Mouse (Mus musculus): Measurements from ENCODE around the gene Slc50a1.

Slc50a1 gene

DNA sequence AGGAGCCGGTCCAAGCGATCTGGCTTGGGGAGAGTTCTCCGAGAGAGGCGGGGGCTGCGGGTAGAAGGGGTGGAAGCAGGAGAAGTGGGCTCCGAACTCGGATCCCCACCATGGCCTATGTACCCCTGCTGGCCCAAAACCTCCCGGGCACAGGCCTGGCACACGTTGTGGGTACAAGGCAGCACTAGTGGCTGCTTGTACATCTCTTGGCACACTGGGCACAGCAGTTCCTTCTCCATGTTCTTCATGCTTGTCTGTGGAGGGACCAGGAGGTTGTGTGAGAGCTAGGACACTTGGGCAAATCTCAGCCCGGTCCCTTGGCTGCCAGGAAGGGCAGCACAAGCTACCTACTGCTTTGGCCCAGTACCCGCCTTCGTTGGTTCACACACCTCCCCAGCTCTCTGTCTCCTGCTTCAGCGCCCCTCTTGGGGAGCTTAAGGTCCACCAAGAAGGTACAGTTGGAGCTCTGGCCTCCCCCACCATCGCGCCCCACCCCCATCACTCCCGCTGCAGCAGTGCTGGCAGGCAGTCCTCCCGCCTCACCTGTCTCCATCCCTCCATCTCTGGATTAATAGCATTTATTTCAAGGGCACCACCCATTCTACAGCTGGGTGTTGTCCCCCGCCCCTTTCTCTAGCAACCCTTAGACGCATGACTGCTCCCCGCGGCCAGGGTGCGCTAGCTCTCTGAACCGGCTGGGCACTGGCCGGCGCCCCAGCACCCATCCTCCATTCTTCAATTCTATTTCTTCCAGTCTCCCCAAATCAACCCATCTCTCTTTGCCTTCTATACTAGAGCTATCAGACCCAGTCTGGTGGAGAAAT lies 26.0 kb downstream of the Slc50a1 start:
- in situ Hi-C loops (cut with MboI; ENCODE audit: low pct_unique_long_range_greater_than_20kb in 1 of 2, low sequenced_read_pairs in 2 of 2, unreplicated experiment in 1 of 2), result no loop called here

DNA sequence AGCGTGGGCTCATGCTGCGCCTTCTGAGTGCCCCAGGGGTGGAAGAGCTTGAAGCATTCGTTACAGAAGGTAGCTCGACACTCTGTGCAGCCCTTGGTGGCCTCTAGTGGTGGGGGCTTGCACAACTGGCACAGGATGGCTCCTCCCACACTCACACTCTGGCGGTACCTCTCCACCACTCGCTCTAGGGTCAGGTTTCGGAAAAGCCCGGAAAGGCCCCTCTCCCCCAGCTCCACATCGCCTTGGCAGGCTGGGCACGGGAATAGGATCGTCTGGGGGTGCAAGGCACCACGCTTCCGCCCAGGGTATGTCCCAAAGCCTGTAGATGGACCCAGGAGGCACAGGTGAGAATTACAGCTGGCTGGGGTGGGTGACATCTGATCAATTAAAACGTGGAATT lies 26.8 kb downstream of the Slc50a1 start:
- in situ Hi-C loops (cut with MboI; ENCODE audit: low pct_unique_long_range_greater_than_20kb in 1 of 2, low sequenced_read_pairs in 2 of 2, unreplicated experiment in 1 of 2), result no loop called here

DNA sequence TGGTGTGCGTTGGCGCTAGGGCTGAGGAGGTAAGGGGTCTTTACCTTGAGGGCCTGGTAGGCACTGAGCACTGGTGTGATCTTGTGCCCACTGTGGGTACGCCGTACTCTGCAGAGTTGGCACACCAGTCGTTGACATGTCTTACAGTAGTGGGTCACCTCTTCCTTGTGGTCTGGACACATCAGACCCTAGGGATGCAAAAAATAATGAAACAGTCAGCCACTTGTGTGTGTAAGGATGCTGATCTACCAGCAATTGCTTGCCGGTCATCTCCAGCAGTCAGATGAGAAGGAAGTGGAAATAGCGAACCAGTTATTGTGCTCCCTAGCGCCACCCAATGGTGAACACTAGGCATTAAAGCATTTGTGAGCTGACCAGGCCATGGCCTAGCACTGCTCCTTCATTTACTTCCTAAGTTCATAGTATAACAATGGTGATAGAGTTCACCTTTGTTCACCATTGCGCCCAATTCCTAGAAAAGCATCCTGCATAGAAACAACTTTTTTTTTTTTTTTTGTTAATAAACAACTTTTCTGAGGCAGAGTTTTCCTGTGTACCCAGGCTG lies 28.0 kb downstream of the Slc50a1 start:
- in situ Hi-C loops (cut with MboI; ENCODE audit: low pct_unique_long_range_greater_than_20kb in 1 of 2, low sequenced_read_pairs in 2 of 2, unreplicated experiment in 1 of 2), result no loop called here

DNA sequence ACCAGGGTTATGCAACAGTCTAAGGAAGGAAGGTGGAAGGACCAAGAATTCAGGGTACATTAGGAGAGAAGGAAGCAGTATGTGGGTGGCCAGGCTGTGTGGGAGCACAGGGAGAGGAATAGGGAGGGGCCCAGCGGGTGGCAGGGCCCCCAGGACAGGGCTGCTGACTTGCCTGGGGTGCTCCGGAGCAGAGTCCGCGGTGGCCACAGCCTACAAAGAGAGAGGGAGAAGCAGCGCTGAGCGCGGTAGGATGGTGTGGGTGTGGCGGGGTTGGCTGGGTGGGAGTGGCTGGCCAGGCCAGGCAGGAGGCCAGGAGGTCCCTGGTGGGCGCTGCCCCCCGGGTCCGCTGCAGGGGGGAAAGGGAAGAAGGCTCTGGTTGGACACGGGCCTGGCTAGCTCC lies 31.9 kb downstream of the Slc50a1 start:
- in situ Hi-C loops (cut with MboI; ENCODE audit: low pct_unique_long_range_greater_than_20kb in 1 of 2, low sequenced_read_pairs in 2 of 2, unreplicated experiment in 1 of 2), result no loop called here

DNA sequence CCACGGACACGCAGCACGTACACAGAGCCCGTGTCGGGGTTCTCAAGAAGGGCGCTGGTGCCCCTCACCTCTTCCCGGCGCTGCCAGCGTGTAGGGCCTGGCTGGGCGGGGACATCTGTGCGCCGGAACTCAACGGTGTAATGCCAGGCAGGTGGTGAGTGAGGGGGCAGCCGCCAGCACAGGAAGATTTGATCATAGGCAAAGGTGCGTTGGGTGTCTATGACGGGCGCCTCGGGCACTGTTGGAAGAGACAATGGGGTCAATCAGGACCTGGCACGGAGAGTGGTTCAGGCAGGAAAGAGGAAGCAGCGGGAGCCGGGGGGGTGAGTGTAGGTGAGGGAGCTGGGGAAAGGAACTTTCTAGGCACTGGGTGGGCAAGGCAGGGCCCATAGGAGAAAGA lies 32.7 kb downstream of the Slc50a1 start:
- in situ Hi-C loops (cut with MboI; ENCODE audit: low pct_unique_long_range_greater_than_20kb in 1 of 2, low sequenced_read_pairs in 2 of 2, unreplicated experiment in 1 of 2), result no loop called here

DNA sequence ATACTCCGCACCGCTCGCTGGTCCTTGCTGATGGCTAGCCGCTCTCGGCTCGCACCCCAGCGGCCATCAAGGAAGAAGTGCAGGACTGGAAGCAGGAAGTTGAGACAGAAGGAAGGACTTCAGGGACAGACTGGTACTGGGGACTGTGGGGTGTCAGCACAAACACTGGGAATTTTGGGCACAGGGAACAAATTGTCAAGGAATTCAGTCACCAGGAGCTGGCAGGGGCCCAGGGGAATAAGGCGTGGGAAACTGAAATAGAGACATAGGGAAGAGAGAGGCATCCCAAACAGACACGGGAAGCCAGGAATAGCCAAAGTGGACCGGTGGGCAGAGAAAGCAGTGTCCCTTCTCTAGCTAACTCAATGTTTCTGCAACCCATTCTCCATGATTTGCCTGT lies 33.9 kb downstream of the Slc50a1 start:
- in situ Hi-C loops (cut with MboI; ENCODE audit: low pct_unique_long_range_greater_than_20kb in 1 of 2, low sequenced_read_pairs in 2 of 2, unreplicated experiment in 1 of 2), result no loop called here

DNA sequence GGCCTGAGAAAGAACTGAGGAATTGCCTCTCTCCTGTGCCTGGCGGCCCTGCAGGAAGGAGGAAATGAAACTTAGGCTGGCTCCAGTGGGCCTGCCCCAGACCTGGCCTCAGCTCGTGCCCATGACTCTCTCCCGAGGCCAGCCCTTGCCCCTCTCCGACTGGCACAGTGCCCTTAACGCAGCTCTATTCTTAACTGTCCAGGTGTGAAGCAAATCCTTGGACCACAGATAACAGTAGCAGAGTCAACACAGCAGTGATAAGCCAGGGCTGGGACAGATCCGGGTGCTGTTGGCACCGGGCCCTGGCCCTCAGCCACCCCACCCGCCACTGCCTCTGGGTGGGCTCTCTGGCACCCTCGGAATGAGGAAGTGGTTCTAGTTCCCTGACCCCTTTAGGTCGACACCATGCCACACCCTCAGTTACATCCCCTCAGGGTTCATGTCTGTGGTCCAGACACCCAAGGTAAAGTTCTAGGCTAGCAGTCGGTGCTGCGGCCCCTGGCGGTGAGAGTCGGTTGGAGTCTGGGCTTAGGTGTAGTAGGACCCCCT lies 36.7 kb downstream of the Slc50a1 start:
- in situ Hi-C loops (cut with MboI; ENCODE audit: low pct_unique_long_range_greater_than_20kb in 1 of 2, low sequenced_read_pairs in 2 of 2, unreplicated experiment in 1 of 2), result no loop called here

DNA sequence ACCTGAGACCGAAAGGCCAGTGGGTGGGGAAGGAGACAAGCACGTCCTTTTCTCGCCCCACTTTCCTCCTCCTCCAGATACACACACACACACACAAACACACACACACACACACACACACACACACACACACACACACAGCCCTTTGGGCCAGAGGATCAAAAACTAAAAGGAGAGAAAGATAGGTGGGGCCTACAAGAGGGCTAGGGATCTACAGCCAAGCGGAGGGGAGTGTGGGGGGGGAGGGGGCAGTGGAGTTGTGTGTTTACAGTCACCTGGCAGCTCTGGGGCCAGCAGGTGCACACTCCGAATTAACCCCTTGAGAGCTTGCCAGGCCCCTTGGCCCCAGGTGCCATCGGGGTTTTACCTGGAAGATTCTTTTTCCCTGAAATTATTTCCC lies 37.8 kb downstream of the Slc50a1 start:
- in situ Hi-C loops (cut with MboI; ENCODE audit: low pct_unique_long_range_greater_than_20kb in 1 of 2, low sequenced_read_pairs in 2 of 2, unreplicated experiment in 1 of 2), result no loop called here

DNA sequence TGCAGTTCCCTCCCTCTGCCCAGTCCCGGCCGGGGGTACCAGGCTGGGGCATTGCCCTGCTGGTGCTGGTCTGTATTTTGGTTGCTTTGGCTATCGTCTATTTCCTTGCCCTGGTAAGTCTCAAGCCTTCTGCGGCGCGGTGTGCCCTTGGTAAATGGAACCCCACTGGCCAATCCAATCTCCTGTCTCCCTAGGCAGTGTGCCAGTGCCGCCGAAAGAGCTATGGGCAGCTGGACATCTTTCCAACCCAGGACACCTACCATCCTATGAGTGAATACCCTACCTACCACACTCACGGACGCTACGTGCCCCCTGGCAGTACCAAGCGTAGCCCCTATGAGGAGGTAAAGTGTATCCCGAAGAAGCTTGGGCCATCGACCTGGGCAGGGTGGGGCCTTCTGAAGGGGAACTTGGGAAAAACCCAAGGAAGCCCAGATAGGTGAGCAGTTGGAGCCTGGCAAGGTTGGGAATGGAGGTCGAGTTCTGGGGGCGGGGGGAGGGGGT lies 38.5 kb downstream of the Slc50a1 start:
- in situ Hi-C loops (cut with MboI; ENCODE audit: low pct_unique_long_range_greater_than_20kb in 1 of 2, low sequenced_read_pairs in 2 of 2, unreplicated experiment in 1 of 2), result no loop called here

DNA sequence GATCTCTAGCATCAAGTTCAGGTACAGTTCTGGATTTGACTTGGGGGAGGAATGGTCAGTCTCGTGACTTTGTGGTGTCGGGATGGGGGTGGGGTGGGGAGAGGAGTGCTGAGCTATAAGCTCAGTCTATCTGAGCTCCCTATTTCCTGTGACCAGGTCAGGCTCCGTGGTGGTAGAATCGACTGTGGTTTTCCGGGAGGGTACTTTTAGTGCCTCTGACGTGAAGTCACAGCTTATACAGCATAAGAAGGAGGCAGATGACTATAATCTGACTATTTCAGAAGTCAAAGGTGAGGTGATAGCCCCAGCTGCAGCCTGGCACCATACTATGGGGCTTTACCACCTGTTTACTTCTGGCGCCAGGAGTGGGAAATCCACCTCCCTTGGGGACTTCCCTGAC lies 39.0 kb downstream of the Slc50a1 start:
- in situ Hi-C loops (cut with MboI; ENCODE audit: low pct_unique_long_range_greater_than_20kb in 1 of 2, low sequenced_read_pairs in 2 of 2, unreplicated experiment in 1 of 2), result no loop called here

DNA sequence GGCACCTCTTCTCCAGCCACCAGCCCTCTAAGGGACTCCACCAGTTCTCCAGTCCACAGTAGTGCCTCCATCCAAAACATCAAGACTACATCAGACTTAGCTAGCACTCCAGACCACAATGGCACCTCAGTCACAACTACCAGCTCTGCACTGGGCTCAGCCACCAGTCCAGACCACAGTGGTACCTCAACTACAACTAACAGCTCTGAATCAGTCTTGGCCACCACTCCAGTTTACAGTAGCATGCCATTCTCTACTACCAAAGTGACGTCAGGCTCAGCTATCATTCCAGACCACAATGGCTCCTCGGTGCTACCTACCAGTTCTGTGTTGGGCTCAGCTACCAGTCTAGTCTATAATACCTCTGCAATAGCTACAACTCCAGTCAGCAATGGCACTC lies 39.8 kb downstream of the Slc50a1 start:
- in situ Hi-C loops (cut with MboI; ENCODE audit: low pct_unique_long_range_greater_than_20kb in 1 of 2, low sequenced_read_pairs in 2 of 2, unreplicated experiment in 1 of 2), result no loop called here

DNA sequence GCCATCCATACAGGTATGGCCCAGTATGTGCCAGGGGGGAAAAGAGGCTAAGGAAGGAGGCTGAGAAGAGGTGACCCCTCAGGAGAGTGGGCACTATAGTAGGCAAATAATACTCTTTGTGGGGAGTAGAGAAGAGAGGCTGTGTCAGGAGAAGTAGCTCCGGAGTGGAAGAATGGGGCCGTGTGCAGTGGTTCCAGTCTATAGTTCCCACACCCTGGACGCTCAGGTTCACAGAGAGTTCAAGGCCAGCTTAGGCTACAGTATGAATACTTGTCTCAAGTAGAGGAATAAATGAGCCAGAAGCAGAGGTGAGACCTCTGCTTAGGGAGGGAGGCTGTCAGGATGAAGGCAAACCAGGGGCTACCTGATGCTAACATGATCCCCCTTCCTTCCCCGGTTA lies 41.1 kb downstream of the Slc50a1 start:
- in situ Hi-C loops (cut with MboI; ENCODE audit: low pct_unique_long_range_greater_than_20kb in 1 of 2, low sequenced_read_pairs in 2 of 2, unreplicated experiment in 1 of 2), result no loop called here

DNA sequence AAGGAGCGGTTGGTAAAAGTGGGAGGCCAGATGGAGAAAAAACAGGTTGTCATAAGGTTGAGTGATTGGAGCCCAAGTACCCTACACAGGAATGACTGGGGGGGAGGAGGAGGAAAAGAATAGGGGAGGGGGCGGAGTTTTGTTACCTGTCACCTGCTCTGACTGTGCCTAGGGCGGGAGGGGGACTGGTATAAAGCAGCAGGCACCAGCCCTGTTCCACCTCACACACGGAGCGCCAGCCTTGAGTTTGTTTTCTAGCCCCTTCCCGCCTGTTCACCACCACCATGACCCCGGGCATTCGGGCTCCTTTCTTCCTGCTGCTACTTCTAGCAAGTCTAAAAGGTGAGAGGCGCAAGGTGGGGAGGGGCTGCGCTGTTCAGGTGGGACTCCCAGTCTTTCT lies 41.5 kb downstream of the Slc50a1 start, which contains the start of gene Muc1:
Gene Muc1, plus strand, starts transcription at position 222 of the 400 bp plus-strand sequence.
- in situ Hi-C loops (cut with MboI; ENCODE audit: low pct_unique_long_range_greater_than_20kb in 1 of 2, low sequenced_read_pairs in 2 of 2, unreplicated experiment in 1 of 2), result no loop called here

DNA sequence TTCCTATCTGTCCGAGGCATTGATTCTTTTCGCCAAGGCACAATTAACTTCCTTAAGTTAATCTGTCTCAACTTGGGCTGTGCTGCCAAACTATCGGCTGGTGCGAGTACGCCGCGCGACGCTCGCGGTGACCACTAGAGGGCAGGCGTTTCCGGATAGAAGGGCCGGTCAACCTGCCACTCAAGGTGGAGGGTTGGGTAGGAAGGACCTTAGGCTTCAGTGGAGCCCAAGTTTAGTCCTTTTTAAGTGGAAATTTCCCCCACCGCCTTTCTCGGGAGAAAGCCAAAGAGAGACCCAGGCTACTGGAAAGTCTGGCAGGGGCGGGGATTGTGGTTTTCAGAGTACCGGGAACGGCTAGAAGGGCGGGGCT lies 42.2 kb downstream of the Slc50a1 start:
- in situ Hi-C loops (cut with MboI; ENCODE audit: low pct_unique_long_range_greater_than_20kb in 1 of 2, low sequenced_read_pairs in 2 of 2, unreplicated experiment in 1 of 2), result no loop called here

DNA sequence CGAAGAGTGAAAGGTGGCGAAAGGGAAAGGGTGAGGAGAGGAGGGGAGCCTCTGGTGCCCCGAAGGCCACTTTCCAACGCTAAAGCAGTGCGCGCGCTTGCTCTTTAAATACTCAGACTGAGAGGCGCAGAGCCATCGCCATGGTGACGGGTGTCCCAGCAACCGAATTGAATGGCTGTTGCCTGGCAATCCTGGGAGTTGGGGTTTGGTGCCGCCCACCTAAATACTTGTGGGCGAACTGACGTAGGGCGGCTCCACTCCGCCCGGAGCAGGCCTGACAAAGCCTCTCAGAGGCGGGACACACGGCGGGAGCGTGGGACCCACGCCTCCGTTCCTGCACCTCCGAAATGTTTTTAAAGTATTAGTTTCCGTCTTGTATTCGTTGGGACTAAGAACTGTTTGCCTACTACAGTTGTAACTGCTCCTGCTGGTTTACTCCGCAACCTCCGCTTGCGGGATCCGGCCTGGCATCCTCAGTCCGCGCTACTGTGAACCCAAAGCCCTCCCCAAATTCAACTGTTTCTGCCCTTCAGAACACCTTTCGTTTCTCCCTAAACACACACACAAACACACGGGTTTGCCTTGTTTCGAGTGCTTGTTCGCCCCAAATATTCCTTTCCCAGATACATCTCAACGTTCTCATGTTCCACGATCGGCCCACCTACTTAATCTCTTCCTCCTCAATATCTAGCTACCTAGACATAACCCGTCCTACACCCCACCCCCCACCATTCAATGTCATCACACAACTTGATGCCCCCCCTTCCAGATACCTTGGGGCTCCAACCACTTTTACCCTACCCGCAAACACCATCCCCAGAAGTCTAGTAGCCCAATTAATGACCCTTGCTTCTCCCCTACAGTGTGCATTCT lies 42.8 kb downstream of the Slc50a1 start:
- in situ Hi-C loops (cut with MboI; ENCODE audit: low pct_unique_long_range_greater_than_20kb in 1 of 2, low sequenced_read_pairs in 2 of 2, unreplicated experiment in 1 of 2), result no loop called here

DNA sequence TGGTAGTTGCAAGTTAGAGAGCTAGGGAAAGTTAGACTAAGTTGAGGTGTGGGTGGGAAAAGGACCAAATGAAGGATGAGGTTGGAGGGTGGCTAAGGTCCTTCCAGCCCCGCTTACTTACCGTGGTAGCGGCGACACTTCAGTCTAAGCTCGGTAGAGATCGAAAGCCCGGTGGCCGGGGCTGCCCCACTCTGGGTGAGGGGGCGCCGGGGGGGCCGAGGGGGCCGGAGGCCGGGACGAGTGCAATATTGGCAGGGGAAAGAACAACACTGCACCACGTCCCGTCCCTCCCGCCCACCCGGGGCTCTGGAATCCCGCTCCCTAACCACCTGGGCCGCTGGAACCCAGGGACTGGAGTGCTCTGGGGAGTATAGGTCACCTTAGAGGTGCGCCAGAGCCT lies 43.5 kb downstream of the Slc50a1 start, which contains the start of gene Mtx1:
Gene Mtx1, minus strand, starts transcription at position 189 of the 400 bp plus-strand sequence.
- in situ Hi-C loops (cut with MboI; ENCODE audit: low pct_unique_long_range_greater_than_20kb in 1 of 2, low sequenced_read_pairs in 2 of 2, unreplicated experiment in 1 of 2), result no loop called here

DNA sequence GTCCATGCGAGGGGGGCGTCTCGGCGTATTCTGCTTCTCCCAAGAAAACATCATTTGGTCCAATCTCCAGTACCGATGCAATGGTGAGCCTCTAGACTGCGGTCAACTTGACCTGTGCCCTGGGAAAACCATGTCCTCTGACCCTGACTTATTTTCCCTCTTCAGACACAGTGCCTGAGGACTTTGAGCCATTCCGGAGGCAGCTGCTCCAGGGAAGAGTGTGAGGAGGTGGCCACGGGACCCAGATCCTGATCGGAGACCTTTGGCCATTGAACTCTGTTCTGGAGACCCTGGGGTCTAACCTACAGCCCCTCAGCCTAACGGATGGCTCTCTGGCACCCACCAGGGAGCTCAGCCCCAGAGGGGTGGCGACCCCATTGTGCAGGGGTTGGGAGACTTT lies 44.0 kb downstream of the Slc50a1 start:
- in situ Hi-C loops (cut with MboI; ENCODE audit: low pct_unique_long_range_greater_than_20kb in 1 of 2, low sequenced_read_pairs in 2 of 2, unreplicated experiment in 1 of 2), result no loop called here

DNA sequence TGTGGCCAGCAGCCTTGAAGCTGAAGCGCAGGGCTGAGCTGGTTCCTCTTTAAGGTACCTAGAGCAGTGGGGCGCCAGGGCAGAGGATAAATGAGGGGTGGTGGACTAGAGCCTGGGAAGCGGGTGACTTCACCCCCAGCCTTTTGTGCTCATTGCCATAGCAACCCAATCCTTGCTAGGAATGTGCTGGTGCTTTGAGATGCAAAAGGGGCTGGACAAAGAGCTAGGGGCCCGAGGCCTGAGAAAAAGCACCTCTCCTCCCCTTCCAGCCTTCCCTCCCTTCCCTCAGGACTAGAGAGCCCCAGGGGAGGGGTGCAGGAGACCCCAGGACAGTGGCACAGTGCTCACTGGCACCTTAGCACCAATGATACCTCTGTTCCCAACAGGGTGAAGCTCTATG lies 44.5 kb downstream of the Slc50a1 start:
- in situ Hi-C loops (cut with MboI; ENCODE audit: low pct_unique_long_range_greater_than_20kb in 1 of 2, low sequenced_read_pairs in 2 of 2, unreplicated experiment in 1 of 2), result no loop called here

DNA sequence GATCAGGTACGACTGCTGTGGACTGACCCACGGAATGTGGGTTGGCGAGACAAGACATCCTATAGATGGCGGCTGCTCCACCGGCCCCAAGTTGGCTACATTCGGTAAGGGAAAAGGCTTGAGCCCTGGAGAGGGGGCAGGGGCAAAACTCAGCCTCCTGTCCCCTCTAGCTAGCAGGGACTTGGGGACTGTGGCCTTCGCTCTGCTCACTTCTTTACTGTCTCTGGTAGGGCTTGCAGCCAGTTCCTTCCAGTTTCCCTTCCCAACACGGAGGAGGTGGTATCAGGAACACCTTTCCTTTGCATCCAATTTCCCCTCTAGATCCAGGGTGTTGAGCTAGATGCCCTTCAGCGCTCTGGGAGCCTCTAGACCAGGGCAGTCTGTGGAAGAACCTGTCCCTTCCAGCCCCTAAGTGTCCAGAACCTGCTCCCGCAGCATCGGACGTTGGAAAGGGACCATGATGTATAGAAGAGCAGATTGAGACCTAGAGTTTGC lies 45.0 kb downstream of the Slc50a1 start:
- in situ Hi-C loops (cut with MboI; ENCODE audit: low pct_unique_long_range_greater_than_20kb in 1 of 2, low sequenced_read_pairs in 2 of 2, unreplicated experiment in 1 of 2), result no loop called here

Measured in mouse embryonic stem cell (cell line).